Mouse (Mus musculus) sigmoid colon, adult 10 weeks (tissue): ENCODE measurements around the gene P4htm. TPM values are rescaled to one million over a fixed set of nuclear protein-coding genes. Genes with fewer than 3 reads are reported as not detected.

ENCODE experiments used
- polyA plus RNA-seq: library from polyadenylated mRNA; stranded (reverse); fragments of 350-450 nt; fragmentation: Illumina TruSeq; extraction: RNeasy Lipid Tissue Mini Kit (QIAGEN cat#74804); gene quantifications from one replicate; pipeline ENCODE4 v1.2.3, GENCODE M21; 2014; ENCODE audit warnings: low read depth, low replicate concordance

P4htm gene
- not detected for polyA plus RNA-seq

DNA sequence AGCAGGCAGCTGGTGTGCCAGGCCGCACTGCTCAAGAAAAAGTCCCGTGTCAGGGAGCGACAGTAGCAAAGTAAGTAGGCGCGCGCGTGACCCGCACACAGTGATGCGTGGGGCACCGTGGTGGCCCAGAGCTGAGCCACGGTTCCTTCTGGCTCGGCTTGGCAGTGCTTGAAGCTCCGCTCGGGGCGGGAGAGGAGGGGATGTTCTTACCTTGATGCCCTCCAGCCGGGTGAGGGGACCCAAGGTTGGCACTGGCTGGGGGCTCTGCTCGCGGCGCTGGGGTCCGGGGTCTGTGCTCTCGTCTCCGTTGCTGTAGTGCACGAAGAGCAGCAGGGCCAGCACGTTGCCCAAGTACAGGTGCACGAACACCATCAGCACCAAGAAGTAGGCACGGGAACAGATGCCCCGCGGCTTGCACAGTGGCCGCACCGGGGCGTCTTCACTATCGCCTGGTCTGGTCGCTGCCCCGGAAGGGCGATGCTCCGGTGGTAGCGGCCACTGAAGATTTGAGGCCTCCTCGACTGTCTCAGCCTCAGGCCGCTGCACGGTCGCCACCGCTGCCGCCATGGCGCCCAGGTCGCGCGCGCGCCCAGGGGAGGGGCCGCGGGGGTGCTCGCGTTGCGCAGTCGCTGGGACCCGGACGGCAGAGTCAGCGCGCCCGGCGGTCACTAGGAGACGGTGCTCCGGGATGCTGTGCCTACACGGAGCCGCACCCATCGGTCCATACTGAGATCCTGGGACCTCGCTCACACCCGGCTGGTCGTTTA is at the start of gene P4htm:
Gene P4htm, minus strand, starts transcription at position 670 of the 767 bp plus-strand sequence.

DNA sequence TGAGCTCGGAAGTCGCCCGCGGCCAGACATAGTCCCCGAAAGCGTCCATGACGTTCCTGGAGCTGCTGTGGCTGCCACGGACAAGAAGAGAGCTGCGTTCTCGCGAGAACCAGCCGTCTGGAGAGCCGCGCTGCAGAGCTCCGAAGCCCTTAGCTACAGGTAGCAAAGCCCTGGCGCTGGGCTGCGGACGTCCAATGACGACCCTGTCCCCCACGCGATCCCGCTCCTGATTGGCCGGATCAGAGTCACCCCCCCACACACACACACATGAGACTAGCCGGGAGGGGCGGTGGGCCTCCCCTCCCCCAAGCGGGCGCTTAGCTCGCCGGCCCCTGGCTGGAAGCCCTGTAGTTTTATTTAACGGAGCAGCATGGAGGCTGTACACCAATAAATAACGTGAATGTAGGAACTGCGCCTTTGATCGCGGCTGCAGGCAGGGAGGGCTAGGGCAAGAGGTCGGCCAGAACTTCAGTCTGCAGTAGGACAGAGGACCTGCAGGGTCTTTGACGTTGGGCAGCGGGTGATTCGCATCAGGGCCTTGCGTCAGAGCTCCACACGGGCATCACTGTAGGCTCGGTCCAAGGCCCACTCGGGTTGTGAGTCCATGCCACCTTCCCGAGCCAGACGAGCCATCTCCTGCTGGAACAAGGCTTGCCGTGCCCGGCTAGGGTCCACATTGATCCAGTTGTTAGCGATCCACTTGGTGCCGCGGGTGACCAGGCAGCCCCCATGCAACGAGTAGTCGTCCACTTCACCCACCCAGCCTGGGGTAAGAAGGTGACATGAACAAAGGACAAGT is 18.7 kb downstream of the P4htm start, which contains the start of gene Wdr6:
Gene Wdr6, minus strand, starts transcription at position 195 of the 799 bp plus-strand sequence.

DNA sequence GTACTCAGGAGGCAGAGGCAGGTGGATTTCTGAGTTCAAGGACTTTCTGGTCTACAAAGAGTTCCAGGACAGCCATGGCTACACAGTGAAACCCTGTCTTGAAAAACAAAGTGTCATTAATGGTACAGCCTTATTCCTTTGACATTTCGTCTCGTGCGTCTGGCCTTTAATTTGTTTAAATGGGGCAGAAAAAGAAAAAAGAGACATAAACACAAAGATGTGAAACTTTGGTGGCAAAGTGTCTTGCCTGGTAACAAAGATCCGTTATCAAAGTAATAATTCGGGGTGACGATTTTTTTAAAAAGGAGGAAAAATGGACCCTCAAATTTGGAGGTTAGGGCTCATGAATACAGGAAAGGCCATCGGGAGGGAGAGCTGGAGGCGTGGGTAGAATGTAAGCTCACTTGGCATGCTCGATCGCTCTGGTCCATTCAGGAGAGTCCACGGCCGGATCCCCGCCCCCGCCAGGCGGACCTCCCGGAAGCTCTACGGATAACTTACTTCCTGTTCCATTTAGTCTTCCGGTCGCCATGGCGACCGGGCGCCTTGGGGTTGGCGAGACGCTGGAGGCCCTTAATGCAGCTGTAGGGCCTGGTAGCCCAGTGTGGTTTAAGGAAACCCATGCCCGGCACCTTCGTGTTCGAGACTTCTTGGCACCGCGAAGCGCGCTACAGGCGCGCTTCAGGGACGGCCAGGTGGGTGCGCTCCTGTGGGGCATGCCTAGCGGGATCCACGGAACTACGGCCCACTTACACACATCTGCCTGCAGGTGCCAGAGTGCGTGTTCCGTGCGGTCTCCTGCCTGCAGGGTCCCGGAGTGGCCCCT is 27.9 kb downstream of the P4htm start, which contains the start of gene Dalrd3:
Gene Dalrd3, plus strand, starts transcription at position 506 of the 826 bp plus-strand sequence.

DNA sequence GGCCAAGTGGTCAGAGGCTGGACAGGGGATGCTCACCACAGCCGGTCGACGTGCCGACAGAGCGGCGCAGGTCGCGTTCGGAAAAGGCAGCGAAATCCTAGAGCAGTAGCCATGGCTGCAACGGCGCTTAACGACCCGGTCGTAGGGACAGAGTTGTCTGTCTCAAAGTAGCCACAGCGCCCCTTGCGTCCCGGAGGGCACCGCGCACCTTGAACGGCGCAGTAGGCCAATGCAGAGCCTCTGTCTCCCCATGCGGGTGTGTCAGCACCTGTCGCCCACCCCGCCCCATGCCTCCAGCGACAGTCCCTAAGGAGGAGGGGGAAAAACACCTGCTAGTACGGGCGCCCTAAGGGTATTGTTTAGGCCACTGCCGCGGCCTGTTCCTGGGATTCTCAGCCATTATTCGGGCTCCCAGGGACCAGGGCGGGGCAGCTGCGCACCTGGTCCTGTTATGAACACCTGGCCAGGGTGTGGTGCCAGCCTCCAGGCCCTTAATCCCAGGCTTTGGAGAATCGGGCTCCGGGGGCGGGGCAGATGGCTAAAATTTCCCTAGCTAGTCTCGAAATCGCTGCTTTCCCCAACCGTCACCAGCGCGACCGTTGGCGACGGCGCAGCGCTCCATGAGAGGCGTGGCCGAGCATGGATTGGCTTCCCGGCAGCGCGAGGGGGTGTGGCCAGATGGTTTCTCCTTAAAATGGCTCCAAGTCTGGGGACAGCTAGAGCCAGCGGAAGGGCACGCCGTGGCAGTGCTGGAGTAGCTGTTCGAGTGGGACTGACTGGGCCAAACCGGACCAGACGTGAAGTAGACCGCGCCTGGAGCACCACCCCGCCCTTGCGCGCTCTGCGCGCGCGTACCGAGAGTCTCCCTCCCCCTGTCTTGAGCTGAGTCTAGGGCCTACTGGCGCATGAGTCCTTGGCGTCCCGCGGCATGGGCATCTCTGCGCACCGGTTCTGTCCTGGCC is 30.4 kb downstream of the P4htm start, which contains the start of gene Ndufaf3:
Gene Ndufaf3, minus strand, starts transcription at position 620 of the 962 bp plus-strand sequence.

DNA sequence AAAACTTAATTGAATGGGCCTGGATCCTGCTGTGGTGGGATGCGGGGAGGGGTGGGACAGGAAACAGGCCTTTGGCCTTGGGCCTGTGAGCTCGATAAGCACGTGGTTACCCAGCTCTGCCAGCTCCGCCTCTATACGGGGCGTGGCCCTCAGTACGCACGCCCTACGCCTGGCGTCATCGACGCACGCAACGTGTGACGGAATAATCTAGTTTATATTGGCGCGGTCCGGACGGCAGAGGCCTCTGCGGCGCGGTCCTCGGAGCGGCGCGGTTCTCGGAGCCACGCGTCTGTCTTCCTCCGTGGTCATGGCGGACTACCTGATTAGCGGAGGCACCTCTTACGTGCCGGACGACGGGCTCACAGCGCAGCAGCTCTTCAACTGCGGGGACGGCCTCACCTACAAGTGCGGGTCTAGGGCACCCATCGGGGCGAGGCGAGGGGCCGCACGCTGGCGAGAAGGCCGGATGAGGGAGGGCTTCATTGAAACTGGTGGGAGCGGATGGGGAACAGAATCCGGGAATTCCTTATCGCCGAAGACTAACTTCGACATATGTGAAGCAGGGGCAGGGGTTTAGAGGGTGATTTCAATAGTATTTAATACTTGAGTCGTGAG is 37.1 kb downstream of the P4htm start, which contains the start of gene Impdh2:
Gene Impdh2, plus strand, starts transcription at position 60 of the 615 bp plus-strand sequence.

Other genes with a start within 250 kb of the P4htm start
- gene Usp4, start 249.8 kb downstream of the P4htm start, polyA plus RNA-seq: 72.3 TPM
- gene 1700102P08Rik, start 204.9 kb downstream of the P4htm start, polyA plus RNA-seq: 1.5 TPM
- not detected for gene Ccdc36, start 169.2 kb downstream of the P4htm start, polyA plus RNA-seq
- not detected for gene BC048562, start 161.2 kb downstream of the P4htm start, polyA plus RNA-seq
- 4.0 TPM for gene Ccdc71, start 137.1 kb downstream of the P4htm start, polyA plus RNA-seq
- gene Klhdc8b, start 136.1 kb downstream of the P4htm start, polyA plus RNA-seq: 1.5 TPM
- gene Lamb2, start 117.9 kb downstream of the P4htm start, polyA plus RNA-seq: 5.1 TPM
- gene Usp19, start 107.1 kb downstream of the P4htm start, polyA plus RNA-seq: 12.2 TPM
- gene Qars, start 90.0 kb downstream of the P4htm start, polyA plus RNA-seq: 103 TPM
- 57.5 TPM for gene Qrich1, start 80.9 kb downstream of the P4htm start, polyA plus RNA-seq
- gene Impdh2, start 37.4 kb downstream of the P4htm start, polyA plus RNA-seq: 31.5 TPM
- gene Ndufaf3, start 30.2 kb downstream of the P4htm start, polyA plus RNA-seq: 2.2 TPM
- gene Dalrd3, start 27.8 kb downstream of the P4htm start, polyA plus RNA-seq: 3.3 TPM
- gene Wdr6, start 18.9 kb downstream of the P4htm start, polyA plus RNA-seq: 1.4 TPM
- gene Arih2, start 51.7 kb upstream of the P4htm start, polyA plus RNA-seq: 70.6 TPM
- 204 TPM for gene Slc25a20, start 64.4 kb upstream of the P4htm start, polyA plus RNA-seq
- gene Prkar2a, start 91.6 kb upstream of the P4htm start, polyA plus RNA-seq: 248 TPM
- gene Ip6k2, start 186.1 kb upstream of the P4htm start, polyA plus RNA-seq: 135 TPM
- gene Nckipsd, start 210.7 kb upstream of the P4htm start, polyA plus RNA-seq: not detected
- 0.06 TPM for gene Celsr3, start 228.7 kb upstream of the P4htm start, polyA plus RNA-seq